Mouse (Mus musculus) neutrophil, adult 65 days (primary cell): ENCODE results near the gene Copa. TPM values are rescaled to one million over a fixed set of nuclear protein-coding genes. Genes with fewer than 3 reads are reported as not detected.

Experiments
- total RNA-seq: library from RNA; stranded (reverse); gene quantifications from 2 replicates; pipeline ENCODE4 v1.2.4, GENCODE M21; 2023

Gene Copa
- total RNA-seq, result 131 and 182 TPM in 2 replicates

DNA sequence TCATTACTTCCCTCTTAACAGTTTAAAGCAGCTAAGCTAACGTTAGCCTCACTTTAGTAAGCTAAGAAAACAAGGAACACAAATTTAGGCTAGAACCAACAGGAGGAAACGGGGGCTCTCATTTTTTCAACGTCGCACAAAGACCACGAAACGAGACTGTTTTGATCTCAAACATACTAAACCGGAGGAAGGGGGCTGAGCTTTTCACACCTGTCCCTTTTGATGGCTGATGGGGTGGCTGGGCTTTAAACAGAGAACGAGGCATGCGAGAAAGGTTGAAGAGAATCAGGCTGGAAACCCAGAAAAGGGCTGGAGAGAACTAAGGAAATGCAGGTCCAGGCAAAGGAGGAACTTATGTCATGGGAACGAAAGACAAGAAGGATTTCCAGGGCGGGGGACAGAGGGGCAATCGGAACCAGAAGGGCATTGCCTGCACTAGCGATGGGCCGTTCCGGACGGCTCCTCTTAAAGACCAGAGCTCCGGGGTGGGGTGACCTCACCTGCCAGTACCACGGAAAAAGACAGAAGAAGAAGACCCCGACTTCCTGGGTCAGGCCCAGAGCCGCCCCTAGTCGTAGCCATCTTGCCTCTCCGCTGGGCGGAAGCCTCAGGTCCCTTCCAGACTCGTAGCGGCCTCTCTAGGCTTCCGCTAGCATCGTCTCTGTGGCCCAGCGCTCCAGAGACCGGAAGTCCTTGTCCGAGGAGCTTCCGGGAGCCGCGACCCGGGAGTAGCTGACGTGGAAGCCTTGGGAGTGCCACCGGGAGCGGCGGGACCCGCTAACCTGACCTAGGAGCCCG is at the start of gene Copa, which contains the start of gene Ncstn:
Gene Copa (plus strand): TSS at position 429 of the 798 bp plus-strand sequence.
Gene Ncstn (minus strand): TSS at position 695 of the 798 bp plus-strand sequence.

DNA sequence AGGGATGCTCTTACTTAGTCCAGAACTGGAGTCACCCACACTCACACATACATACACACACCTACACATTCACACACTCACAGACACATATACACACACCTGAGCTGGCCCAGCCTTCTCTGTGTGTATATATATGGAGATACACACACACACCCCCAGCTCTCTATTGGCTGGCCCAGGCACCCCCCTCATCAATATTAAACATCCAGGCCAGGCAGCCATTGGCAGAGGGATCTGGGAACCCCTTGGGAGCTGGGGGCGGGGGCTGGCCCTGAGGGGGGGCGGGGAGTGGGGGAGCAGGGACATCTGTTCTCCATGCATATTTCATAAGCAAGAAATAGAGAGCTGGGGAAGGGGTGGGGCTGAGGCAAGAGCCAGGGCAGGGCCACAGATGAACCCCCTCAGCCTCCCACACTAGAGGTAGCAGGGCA is 24.8 kb upstream of the Copa start, which contains the start of gene Nhlh1:
Gene Nhlh1 (minus strand): TSS at position 83 of the 431 bp plus-strand sequence.

DNA sequence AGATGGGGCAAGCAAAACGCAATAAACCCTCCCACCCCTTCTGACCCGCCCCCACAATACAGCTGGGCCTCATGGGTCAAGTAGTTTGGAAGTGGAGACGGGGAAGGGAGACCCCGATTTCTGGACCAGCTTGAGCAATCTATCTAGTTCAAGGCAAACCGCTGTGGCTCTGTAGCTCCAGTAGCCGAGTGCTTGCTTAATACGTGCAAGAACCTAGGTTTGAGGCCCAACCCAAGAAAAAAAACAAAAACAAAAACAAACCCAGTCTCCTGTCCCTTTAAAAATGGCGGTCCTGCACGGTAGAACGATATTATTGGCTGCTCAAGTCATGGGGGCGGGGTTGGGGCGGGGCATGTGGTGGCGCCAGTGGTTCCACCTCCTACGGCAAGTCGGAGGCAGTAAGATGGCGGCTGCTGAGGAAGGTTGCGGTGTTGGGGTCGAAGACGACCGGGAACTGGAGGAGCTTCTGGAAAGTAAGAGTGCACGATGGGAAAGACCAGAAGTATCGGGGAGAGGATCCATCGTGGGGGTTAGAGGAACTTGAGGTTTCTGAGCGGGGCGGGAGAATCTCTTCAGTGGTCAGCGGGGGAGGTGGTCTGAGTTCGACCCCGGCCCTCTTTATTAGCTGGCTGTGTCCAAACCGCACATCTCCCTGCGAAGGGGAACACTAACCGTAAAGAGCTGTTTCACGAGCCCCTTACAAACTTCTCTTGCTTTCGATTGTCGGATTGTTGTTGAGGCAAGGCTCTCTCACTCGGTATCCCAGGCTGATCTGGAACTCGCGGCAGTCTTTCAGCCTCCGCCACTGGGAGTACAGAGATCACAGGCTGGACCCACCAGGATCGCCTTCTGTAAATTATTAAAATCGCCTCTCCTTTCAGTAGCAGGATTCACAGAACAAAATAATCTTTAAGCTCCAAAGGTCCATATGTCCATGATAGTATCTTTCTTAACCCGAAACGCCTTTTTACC is 44.3 kb downstream of the Copa start, which contains the start of gene Pex19:
Gene Pex19 (plus strand): TSS at position 380 of the 972 bp plus-strand sequence.

DNA sequence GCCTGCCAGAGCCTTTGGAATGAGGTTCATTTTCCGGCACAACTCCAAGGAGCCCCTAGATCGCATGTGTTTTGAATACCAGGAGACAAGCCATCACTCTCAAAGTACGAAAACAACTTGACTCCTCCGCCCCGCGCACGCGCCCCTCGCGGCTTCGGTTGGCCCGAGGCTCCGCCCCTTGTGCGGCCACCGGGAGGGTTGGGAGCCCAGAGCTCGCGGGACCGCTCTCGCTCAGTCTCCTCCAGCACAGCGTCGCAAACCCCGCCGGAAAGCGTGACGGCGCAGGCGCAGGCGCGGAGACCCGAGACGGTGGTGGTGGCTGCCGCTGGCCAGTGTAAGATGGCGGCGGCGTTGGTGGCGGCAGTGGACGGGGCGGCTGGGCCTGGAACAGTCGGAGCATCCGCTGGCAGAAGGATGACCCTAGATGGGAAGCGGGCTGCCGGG is 65.5 kb downstream of the Copa start, which contains the start of gene Dcaf8:
Gene Dcaf8 (plus strand): TSS at position 250 of the 444 bp plus-strand sequence.

Other genes with a start within 250 kb of the Copa start
- 296 and 379 TPM in 2 replicates for gene Cd84, start 242.8 kb upstream of the Copa start, total RNA-seq
- gene Gm10521, start 186.9 kb upstream of the Copa start, total RNA-seq, result 32.7 and 34.6 TPM in 2 replicates
- gene Slamf6, start 165.0 kb upstream of the Copa start, total RNA-seq, result 1.0 and 1.9 TPM in 2 replicates
- 1.1 and 2.3 TPM in 2 replicates for gene Vangl2, start 54.1 kb upstream of the Copa start, total RNA-seq
- not detected in 2 replicates for gene Nhlh1, start 25.0 kb upstream of the Copa start, total RNA-seq
- 86.3 and 97.7 TPM in 2 replicates for gene Ncstn, start 266 bp downstream of the Copa start, total RNA-seq
- 40.7 and 44.3 TPM in 2 replicates for gene Pex19, start 44.2 kb downstream of the Copa start, total RNA-seq
- gene Dcaf8, start 65.6 kb downstream of the Copa start, total RNA-seq, result 40.2 and 52.4 TPM in 2 replicates
- gene Pea15a, start 124.3 kb downstream of the Copa start, total RNA-seq, result 7.1 and 7.4 TPM in 2 replicates
- not detected in 2 replicates for gene Casq1, start 137.3 kb downstream of the Copa start, total RNA-seq
- gene Atp1a4, start 175.9 kb downstream of the Copa start, total RNA-seq, result not detected in 2 replicates
- 20.9 and 27.6 TPM in 2 replicates for gene Igsf8, start 179.1 kb downstream of the Copa start, total RNA-seq
- not detected in 2 replicates for gene Atp1a2, start 215.5 kb downstream of the Copa start, total RNA-seq
- not detected in 2 replicates for gene Kcnj9, start 246.8 kb downstream of the Copa start, total RNA-seq